Mouse (Mus musculus) ES-E14 (cell line): ENCODE measurements around the gene Cys1. TPM values are rescaled to one million over a fixed set of nuclear protein-coding genes. Genes with fewer than 3 reads are reported as not detected.

Experiments
- DNase-seq: peaks from one replicate; pipeline ENCODE4 v3.0.0-alpha.2; 2013; ENCODE audit warnings: low read depth, low spot score
- H3K27ac ChIP-seq: 2 replicates; pipeline ENCODE4 v1.5.1; 2012; ENCODE audit warnings: low read depth, mild to moderate bottlenecking, low read length, moderate library complexity, mixed read lengths; ENCODE audit not compliant: poor library complexity, insufficient read depth, severe bottlenecking
- H3K36me3 ChIP-seq: 2 replicates; pipeline ENCODE4 v1.6.1; 2012; ENCODE audit warnings: mild to moderate bottlenecking, low read length, moderate library complexity, mixed read lengths; ENCODE audit not compliant: control insufficient read depth, poor library complexity, insufficient read depth, severe bottlenecking
- H3K4me1 ChIP-seq, 2 experiments: fragments of 150-350 bp in 1 of 2; sonication (generic) in 1 of 2; 2 replicates each; pipeline ENCODE4 v1.6.1; 2012; ENCODE audit warnings: low read length in 2 of 2, mild to moderate bottlenecking in 1 of 2, mixed read lengths in 1 of 2; ENCODE audit not compliant: control insufficient read depth in 2 of 2, insufficient read depth in 2 of 2, poor library complexity in 1 of 2
- H3K4me3 ChIP-seq, 2 experiments: fragments of 150-350 bp in 1 of 2; sonication (generic) in 1 of 2; 2 replicates each; pipeline ENCODE4 v1.5.1; 2012; ENCODE audit warnings: low read length in 2 of 2, low read depth in 1 of 2, mild to moderate bottlenecking in 1 of 2, mixed read lengths in 1 of 2; ENCODE audit not compliant: insufficient read depth in 1 of 2, poor library complexity in 1 of 2, severe bottlenecking in 1 of 2
- H3K9ac ChIP-seq: 2 replicates; pipeline ENCODE4 v1.6.1; 2012; ENCODE audit warnings: low read depth, mild to moderate bottlenecking, low read length, mixed read lengths; ENCODE audit not compliant: poor library complexity, insufficient read depth, severe bottlenecking
- H3K9me3 ChIP-seq: fragments of 150-350 bp; sonication (generic); 2 replicates; pipeline ENCODE4 v1.6.1; 2012; ENCODE audit warnings: low read depth, mild to moderate bottlenecking, low read length; ENCODE audit not compliant: control insufficient read depth, insufficient read depth
- CHD2 ChIP-seq: IDR thresholded peaks from 2 replicates; pipeline ENCODE4 v1.6.1; 2014; ENCODE audit warnings: mild to moderate bottlenecking, low read depth, low read length, inconsistent platforms
- HCFC1 ChIP-seq: IDR thresholded peaks from 2 replicates; pipeline ENCODE4 v1.6.1; 2012; ENCODE audit warnings: low read length, inconsistent platforms, borderline replicate concordance; ENCODE audit not compliant: insufficient read depth
- MAFK ChIP-seq: IDR thresholded peaks from 2 replicates; pipeline ENCODE4 v1.6.1; 2014; ENCODE audit warnings: mild to moderate bottlenecking, low read depth, low read length, inconsistent platforms; ENCODE audit not compliant: insufficient read depth
- ZC3H11A ChIP-seq: IDR thresholded peaks from 2 replicates; pipeline ENCODE4 v1.6.1; 2012; ENCODE audit warnings: low read depth, mild to moderate bottlenecking, inconsistent platforms, low read length, borderline replicate concordance
- ZNF384 ChIP-seq: IDR thresholded peaks from 2 replicates; pipeline ENCODE4 v1.6.1; 2012; ENCODE audit warnings: low read depth, low read length, inconsistent platforms
- in situ Hi-C, 2 experiments: fragments of 600-800 bp; cut with MboI; formaldehyde crosslinking; loops; one replicate each; pipeline ENCODE4 v1.15.1; 2025; ENCODE audit warnings: low sequenced_read_pairs in 2 of 2, inconsistent platforms in 1 of 2; ENCODE audit not compliant: unreplicated experiment in 2 of 2
- total RNA-seq: library from RNA; depleted of rRNA; stranded (reverse); fragments of 300-350 nt; gene quantifications from 2 replicates; pipeline ENCODE4 v1.2.3, GENCODE M21; 2012

Cys1 gene
- total RNA-seq, 1 experiment, result not detected

- in situ Hi-C loops, result no loop called here
- H3K9me3 ChIP-seq, result no peaks in the 10 kb centered on the region
- peaks cover 4% of the 10 kb centered on the region in 2 experiments; a peak in 3 of 4 replicates for H3K4me1 ChIP-seq
- H3K9ac ChIP-seq, result no peak overlapping the region
- H3K27ac ChIP-seq, result no peak overlapping the region
- TF ChIP-seq CHD2 (no peak), HCFC1 (no peak), ZC3H11A (no peak)
- H3K36me3 ChIP-seq, result no peaks in the 10 kb centered on the region
- H3K4me3 ChIP-seq, result no peak overlapping the region
- no peak for DNase-seq
These were observed 47.4 kb downstream of the Cys1 start for GRCm38 (mm10) chr12:24634212-24634611.

GRCm38 (mm10) chr12:24633753-24634191, 47.8 kb downstream of the Cys1 start:
- DNase-seq, result no peak
- no peaks in the 10 kb centered on the region for H3K36me3 ChIP-seq
- in situ Hi-C loops, result no loop called here
- H3K27ac ChIP-seq, result no peak overlapping the region
- H3K4me1 ChIP-seq, result peaks cover 4% of the 10 kb centered on the region in 2 experiments; a peak in 3 of 4 replicates
- H3K9me3 ChIP-seq, result no peaks in the 10 kb centered on the region
- H3K4me3 ChIP-seq, result no peak overlapping the region
- TF ChIP-seq HCFC1 (no peak), CHD2 (no peak), ZC3H11A (no peak)
- H3K9ac ChIP-seq, result no peak overlapping the region

GRCm38 (mm10) chr12:24632404-24632803, 49.2 kb downstream of the Cys1 start:
- Histone ChIP-seq H3K4me3 (no peak overlapping the region), H3K36me3 (no peaks in the 10 kb centered on the region), H3K9me3 (no peaks in the 10 kb centered on the region), H3K9ac (no peak overlapping the region), H3K4me1 (peaks cover 4% of the 10 kb centered on the region in 2 experiments; a peak in 3 of 4 replicates), H3K27ac (no peak overlapping the region)
- DNase-seq, result no peak
- in situ Hi-C loops, result no loop called here
- TF ChIP-seq MAFK (no peak), ZNF384 (no peak), HCFC1 (no peak), CHD2 (no peak), ZC3H11A (no peak)

GRCm38 (mm10) chr12:24630220-24630619, 51.4 kb downstream of the Cys1 start:
- Histone ChIP-seq H3K9ac (no peak overlapping the region), H3K27ac (no peak overlapping the region), H3K4me1 (peaks cover 4% of the 10 kb centered on the region in 2 experiments; a peak in 3 of 4 replicates), H3K36me3 (no peaks in the 10 kb centered on the region), H3K4me3 (no peak overlapping the region), H3K9me3 (no peaks in the 10 kb centered on the region)
- in situ Hi-C loops, result no loop called here
- no peak for DNase-seq
- TF ChIP-seq HCFC1 (no peak), MAFK (0 out of 2 replicates have a peak, but pooled peaks have one; percentile 42)

GRCm38 (mm10) chr12:24627215-24627614, 54.4 kb downstream of the Cys1 start:
- H3K9ac ChIP-seq, result no peak overlapping the region
- H3K9me3 ChIP-seq, result no peaks in the 10 kb centered on the region
- no peaks in the 10 kb centered on the region for H3K36me3 ChIP-seq
- H3K4me1 ChIP-seq, result no peaks in the 10 kb centered on the region
- no peak for DNase-seq
- no peak for TF ChIP-seq ZNF384
- no peak for TF ChIP-seq MAFK
- no peak for TF ChIP-seq HCFC1
- TF ChIP-seq ZC3H11A, result no peak
- TF ChIP-seq CHD2, result no peak
- in situ Hi-C loops, result no loop called here
- H3K27ac ChIP-seq, result no peak overlapping the region
- H3K4me3 ChIP-seq, result no peak overlapping the region
